In the genomic region with DNA sequence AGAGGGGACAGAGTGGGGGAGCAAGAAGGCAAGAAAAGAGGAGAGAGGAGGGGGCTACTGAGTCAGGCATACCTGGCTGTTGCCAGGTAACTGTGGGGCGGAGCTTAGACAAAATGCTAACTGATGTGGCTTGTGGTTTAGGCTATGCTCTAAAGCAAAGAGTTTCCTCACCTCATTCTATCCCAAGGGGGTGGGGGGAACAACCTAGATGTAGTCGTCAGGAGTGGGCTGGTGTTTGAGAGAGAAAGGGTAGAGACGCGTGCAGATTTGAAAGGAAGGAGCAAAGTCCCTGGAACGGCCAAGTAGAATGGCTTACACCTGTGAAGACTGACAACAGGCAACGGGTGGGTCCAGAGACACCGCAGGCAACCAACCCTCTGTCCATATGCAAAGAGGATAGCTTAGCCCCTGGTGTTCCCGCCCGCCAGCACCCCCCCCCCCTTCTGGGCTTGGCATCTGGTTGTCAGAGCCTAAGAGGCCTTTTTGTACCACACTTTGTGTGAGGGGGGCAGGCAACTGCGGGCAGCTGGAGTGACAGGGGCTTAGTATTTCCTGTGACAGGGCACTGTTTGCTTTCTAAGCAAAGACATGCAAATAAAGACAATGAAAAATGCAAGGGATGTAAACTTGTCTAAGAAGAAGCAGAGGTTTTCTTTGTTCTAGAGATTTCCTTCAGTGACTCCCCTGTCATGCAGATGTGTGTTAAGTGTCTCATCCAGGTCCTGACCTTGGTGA, we compare ENCODE assay signal across 9 mouse cellular contexts.
A peak's percentile ranks its signal among the peaks of the same experiment; 100 is the strongest.
DNase-seq lines count a peak whose midpoint lies in the region; ATAC-seq and TF ChIP-seq lines count a peak whose summit lies in the region.
"Had no signal": no experiment of that assay in that cellular context is flagged by ENCODE, and none has a peak within 500 bp of the region (broad histone marks: within the 10 kb centered on the region; RNA-seq: fewer than 3 reads in every experiment).

No protein-coding gene starts in this region.

- H3K79me2 ChIP-seq in heart, adult 2 months (replicated peaks; ENCODE audit: control insufficient read depth, insufficient read depth, low read length): no peaks in the 10 kb centered on the region

- H3K4me1 ChIP-seq in heart, embryonic 16.5 days (ENCODE audit: control insufficient read depth, insufficient read depth, low read length): peaks cover 5% of the 10 kb centered on the region
- H3K4me1 ChIP-seq in heart, adult 2 months (ENCODE audit: control insufficient read depth, insufficient read depth, low read length): no peaks in the 10 kb centered on the region
- peaks cover 15% of the 10 kb centered on the region for H3K4me1 ChIP-seq in embryonic facial prominence, embryonic 14.5 days (ENCODE audit: control insufficient read depth, insufficient read depth, low read length)
- H3K4me1 ChIP-seq in limb, embryonic 12.5 days (replicated peaks): peaks cover 21% of the 10 kb centered on the region
- H3K4me1 ChIP-seq in stomach, postnatal 0 days (replicated peaks; ENCODE audit: control insufficient read depth, insufficient read depth): no peaks in the 10 kb centered on the region

- H3K4me3 ChIP-seq in heart, embryonic 16.5 days (ENCODE audit: low read length): peak overlapping the region; percentile 13
- H3K4me3 ChIP-seq in heart, adult 2 months: no peak overlapping the region
- H3K4me3 ChIP-seq in embryonic facial prominence, embryonic 14.5 days (ENCODE audit: low read depth, low read length): no peak overlapping the region
- H3K4me3 ChIP-seq in limb, embryonic 12.5 days (replicated peaks): 0 out of 2 replicates have a peak overlapping the region, but pooled peaks have one; percentile 11
- no peak overlapping the region for H3K4me3 ChIP-seq in stomach, postnatal 0 days (ENCODE audit: low read depth, low read length)

- TF ChIP-seq CTCF in heart, adult 2 months (IDR thresholded peaks at IDR 0.05): no peak
- TF ChIP-seq CTCF in stomach, postnatal 0 days (IDR thresholded peaks at IDR 0.05; ENCODE audit: low read depth): no peak

- no peak overlapping the region for H3K27ac ChIP-seq in heart, embryonic 16.5 days (ENCODE audit: low read length)
- H3K27ac ChIP-seq in heart, adult 2 months: no peak overlapping the region
- H3K27ac ChIP-seq in embryonic facial prominence, embryonic 14.5 days (replicated peaks; ENCODE audit: low read depth, low read length): no peak overlapping the region
- no peak overlapping the region for H3K27ac ChIP-seq in limb, embryonic 12.5 days
- H3K27ac ChIP-seq in stomach, postnatal 0 days (replicated peaks): no peak overlapping the region

- ATAC-seq in heart, embryonic 16.5 days (replicated peaks; ENCODE audit: extremely low read depth, insufficient read depth, low FRiP score): peak; percentile 61
- peak; percentile 39; the same call in 1 of the 2 replicates for ATAC-seq in embryonic facial prominence, embryonic 14.5 days (ENCODE audit: low read depth)
- 0 out of 2 replicates have a peak, but pooled peaks have one; percentile 18 for ATAC-seq in limb, embryonic 12.5 days (ENCODE audit: insufficient number of reproducible peaks, insufficient read depth, low FRiP score, low TSS enrichment, low read depth)
- 0 out of 2 replicates have a peak, but pooled peaks have one; percentile 13 for ATAC-seq in stomach, postnatal 0 days (ENCODE audit: low FRiP score, low TSS enrichment)

- intact Hi-C loops in heart, adult 2 months (cut with DNase I): no loop called here

- TF ChIP-seq EP300 in heart, adult 2 months (IDR thresholded peaks at IDR 0.05; ENCODE audit: insufficient read depth, low read depth, low read length): no peak
- TF ChIP-seq EP300 in stomach, postnatal 0 days (optimal IDR thresholded peaks at IDR 0.05): no peak

- no peak overlapping the region for H3K9ac ChIP-seq in heart, embryonic 16.5 days (ENCODE audit: low read length)
- H3K9ac ChIP-seq in heart, adult 2 months (ENCODE audit: low read depth, low read length): no peak overlapping the region
- H3K9ac ChIP-seq in embryonic facial prominence, embryonic 14.5 days (ENCODE audit: low read depth, low read length): no peak overlapping the region
- H3K9ac ChIP-seq in limb, embryonic 12.5 days (replicated peaks): peak overlapping the region; percentile 48
- H3K9ac ChIP-seq in stomach, postnatal 0 days (ENCODE audit: low read length): no peak overlapping the region

- no peaks in the 10 kb centered on the region for H3K27me3 ChIP-seq in heart, embryonic 16.5 days (ENCODE audit: control insufficient read depth, insufficient read depth, low read length)
- H3K27me3 ChIP-seq in heart, adult 2 months (ENCODE audit: control insufficient read depth, insufficient read depth, low read length): no peaks in the 10 kb centered on the region
- H3K27me3 ChIP-seq in embryonic facial prominence, embryonic 14.5 days (replicated peaks; ENCODE audit: control insufficient read depth, insufficient read depth, low read length): no peaks in the 10 kb centered on the region; the same call in 1 of the 2 replicates
- no peaks in the 10 kb centered on the region for H3K27me3 ChIP-seq in limb, embryonic 12.5 days
- H3K27me3 ChIP-seq in stomach, postnatal 0 days (ENCODE audit: control insufficient read depth, insufficient read depth, low read length): no peaks in the 10 kb centered on the region

- peak overlapping the region; percentile 51 for H3K4me2 ChIP-seq in heart, embryonic 16.5 days (ENCODE audit: low read depth, low read length)
- peak overlapping the region; percentile 19 for H3K4me2 ChIP-seq in embryonic facial prominence, embryonic 14.5 days (ENCODE audit: low read depth, low read length)
- peak overlapping the region; percentile 37 for H3K4me2 ChIP-seq in limb, embryonic 12.5 days
- H3K4me2 ChIP-seq in stomach, postnatal 0 days (replicated peaks; ENCODE audit: low read depth): no peak overlapping the region

- 9% methylated on average over 10 of the region's 10 CpGs for WGBS in heart, embryonic 16.5 days
- 12% methylated on average over 10 of the region's 10 CpGs for WGBS in heart, adult 2 months
- WGBS in embryonic facial prominence, embryonic 14.5 days: 3% methylated on average over 10 of the region's 10 CpGs
- WGBS in limb, embryonic 12.5 days: 4% methylated on average over 10 of the region's 10 CpGs
- WGBS in stomach, postnatal 0 days: 9% methylated on average over 10 of the region's 10 CpGs

- no peak for DNase-seq in heart, adult 2 months
- DNase-seq in embryonic facial prominence, embryonic 14.5 days (ENCODE audit: low spot score): no peak
- no peak for DNase-seq in stomach, postnatal 0 days (ENCODE audit: low spot score)
- no peak for DNase-seq in MN1 (ENCODE audit: low spot score)
- no peak for DNase-seq in right cerebral cortex, adult 18-20 months
- no peak for DNase-seq in left cerebral cortex, adult 8-10 months (ENCODE audit: low spot score in 2 of 2)
- DNase-seq: gastrocnemius, postnatal 25 days had no signal

- no peak for TF ChIP-seq POLR2A in heart, adult 2 months (IDR thresholded peaks at IDR 0.05; ENCODE audit: insufficient read depth, low read depth, low read length)

- H3K9me3 ChIP-seq in heart, embryonic 16.5 days (replicated peaks; ENCODE audit: control insufficient read depth, low read length): no peaks in the 10 kb centered on the region; the same call in 1 of the 2 replicates
- H3K9me3 ChIP-seq in embryonic facial prominence, embryonic 14.5 days (ENCODE audit: control insufficient read depth, low read length): 0 out of 2 replicates have a peak, but pooled peaks cover 3% of the 10 kb centered on the region
- no peaks in the 10 kb centered on the region for H3K9me3 ChIP-seq in limb, embryonic 12.5 days
- no peaks in the 10 kb centered on the region for H3K9me3 ChIP-seq in stomach, postnatal 0 days (ENCODE audit: control insufficient read depth, low read length)

- H3K36me3 ChIP-seq in heart, embryonic 16.5 days (ENCODE audit: control insufficient read depth, insufficient read depth): no peaks in the 10 kb centered on the region
- H3K36me3 ChIP-seq in heart, adult 2 months (ENCODE audit: control insufficient read depth, insufficient read depth, low read length): no peaks in the 10 kb centered on the region
- no peaks in the 10 kb centered on the region for H3K36me3 ChIP-seq in embryonic facial prominence, embryonic 14.5 days (ENCODE audit: control insufficient read depth, insufficient read depth, low read length)
- no peaks in the 10 kb centered on the region for H3K36me3 ChIP-seq in limb, embryonic 12.5 days
- H3K36me3 ChIP-seq in stomach, postnatal 0 days (ENCODE audit: control insufficient read depth, insufficient read depth, low read length): no peaks in the 10 kb centered on the region

Comparison
In these comparisons a context has a peak if more than half of its experiments do, and no peak if none do; other contexts are left out.
1. H3K4me3 ChIP-seq: peak in heart, embryonic 16.5 days (single experiment) and limb, embryonic 12.5 days (single experiment); none in heart, adult 2 months (single experiment), embryonic facial prominence, embryonic 14.5 days (single experiment) and stomach, postnatal 0 days (single experiment).
2. Peak in every context shown above with its lines, with median percentiles within 50 percentile points of each other: ATAC-seq.